Mouse (Mus musculus) heart, embryonic 14.5 days (tissue): Measurements from ENCODE around the gene Slc25a23. TPM values are rescaled to one million over a fixed set of nuclear protein-coding genes. Genes with fewer than 3 reads are reported as not detected.

Experiments
- ATAC-seq: fragments of 200-750 bp; cut with Nextera tagmentation; 2 replicates; pipeline ENCODE4 v1.8.0; 2017; ENCODE audit warnings: low read depth, moderate TSS enrichment; ENCODE audit not compliant: insufficient number of reproducible peaks, insufficient read depth, low FRiP score
- H3K27ac ChIP-seq, 2 experiments: fragments of 200-500 bp in 1 of 2; fragments of 300-500 bp in 1 of 2; sonication (generic) in 1 of 2; replicated peaks in 1 of 2; 2 replicates each; pipeline ENCODE4 v1.5.1; 2012 to 2014; ENCODE audit warnings: low read depth in 2 of 2, low read length in 2 of 2, control low read depth in 1 of 2, mild to moderate bottlenecking in 1 of 2, mixed read lengths in 1 of 2; ENCODE audit not compliant: control insufficient read depth in 1 of 2, insufficient read depth in 1 of 2
- H3K27me3 ChIP-seq: fragments of 300-500 bp; sonication (generic); 2 replicates; pipeline ENCODE4 v1.6.1; 2014; ENCODE audit warnings: mild to moderate bottlenecking, low read length, control low read depth; ENCODE audit not compliant: control insufficient read depth, insufficient read depth
- H3K36me3 ChIP-seq: fragments of 300-500 bp; sonication (generic); 2 replicates; pipeline ENCODE4 v1.6.1; 2014; ENCODE audit warnings: mild to moderate bottlenecking, control low read depth, low read length, mixed read lengths; ENCODE audit not compliant: control insufficient read depth, insufficient read depth
- H3K4me1 ChIP-seq, 2 experiments: fragments of 200-500 bp in 1 of 2; fragments of 300-500 bp in 1 of 2; sonication (generic) in 1 of 2; 2 replicates each; pipeline ENCODE4 v1.6.1; 2012 to 2014; ENCODE audit warnings: low read length in 2 of 2, control low read depth in 1 of 2, mixed read lengths in 1 of 2; ENCODE audit not compliant: control insufficient read depth in 2 of 2, insufficient read depth in 2 of 2
- H3K4me2 ChIP-seq: fragments of 300-500 bp; sonication (generic); 2 replicates; pipeline ENCODE4 v1.6.1; 2014; ENCODE audit warnings: mild to moderate bottlenecking, low read length
- H3K4me3 ChIP-seq, 2 experiments: fragments of 200-500 bp in 1 of 2; fragments of 300-500 bp in 1 of 2; sonication (generic) in 1 of 2; 2 replicates each; pipeline ENCODE4 v1.5.1; 2012 to 2014; ENCODE audit warnings: low read length in 2 of 2, mild to moderate bottlenecking in 2 of 2, control low read depth in 1 of 2, low read depth in 1 of 2, moderate library complexity in 1 of 2; ENCODE audit not compliant: control insufficient read depth in 1 of 2, insufficient read depth in 1 of 2
- H3K9ac ChIP-seq: fragments of 300-500 bp; sonication (generic); 2 replicates; pipeline ENCODE4 v1.6.1; 2014; ENCODE audit warnings: mild to moderate bottlenecking, low read length
- H3K9me3 ChIP-seq: fragments of 300-500 bp; sonication (generic); 2 replicates; pipeline ENCODE4 v1.6.1; 2016; ENCODE audit warnings: low read length, control low read depth; ENCODE audit not compliant: control insufficient read depth
- WGBS: fragments of 180-500 bp; shearing (Covaris S2); extraction: QIAGEN DNeasy Blood & Tissue Kit; methylation state at CpG from one replicate; pipeline ENCODE4 v1.1.7; 2014; 5-methylcytosine and 5-hydroxymethylcytosine counted together
- polyA plus RNA-seq: library from polyadenylated mRNA; unstranded; fragments of >200 nt; fragmentation: Nextera tagmentation; extraction: Ambion mirVana; gene quantifications from 2 replicates; pipeline ENCODE4 v1.2.1, GENCODE M21; 2014

Gene Slc25a23
- polyA plus RNA-seq, result 16.1 and 18.0 TPM in 2 replicates

DNA sequence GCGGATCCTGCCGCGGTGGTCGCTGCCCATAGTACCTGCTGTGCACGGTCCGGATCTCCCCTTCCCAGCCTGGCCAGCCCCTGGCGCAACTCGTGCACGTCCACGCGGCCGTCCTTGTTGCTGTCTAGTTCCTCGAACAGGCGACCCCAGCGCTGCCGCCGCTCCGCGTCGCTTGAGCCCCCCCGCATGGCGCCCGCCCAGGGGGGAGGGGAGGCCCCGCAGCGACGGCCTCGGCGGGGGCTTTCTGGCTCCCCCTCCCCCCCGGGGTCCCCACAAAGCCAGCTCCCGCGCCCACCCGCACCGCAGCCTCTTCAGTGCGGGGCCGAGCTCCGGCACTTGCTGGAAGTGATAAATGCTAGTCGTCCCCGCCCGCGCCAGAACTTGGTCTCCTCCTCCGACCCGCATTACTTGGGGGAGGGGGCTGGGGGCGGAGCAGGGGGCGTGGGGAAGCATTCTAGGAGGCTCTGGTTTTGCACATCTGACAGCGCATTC lies at the start of gene Slc25a23:
Gene Slc25a23, minus strand, starts transcription at position 378 of the 492 bp plus-strand sequence.
- Histone ChIP-seq H3K4me3 (peak within 1 kb of the TSS; percentile 69 to 80), H3K9ac (peak within 1 kb of the TSS; percentile 81), H3K4me1 (peaks cover 18 to 28% of the 10 kb centered on the region in 2 experiments; a peak in 3 of 4 replicates), H3K4me2 (peak within 1 kb of the TSS; percentile 68), H3K36me3 (peaks cover 22% of the 10 kb centered on the region), H3K27me3 (peaks cover 34% of the 10 kb centered on the region), H3K27ac (peak within 1 kb of the TSS; percentile 57 to 69), H3K9me3 (no peaks in the 10 kb centered on the region)
- peak; percentile 57 for ATAC-seq
- under 1% methylated on average over 31 of the region's 45 CpGs for WGBS

- Histone ChIP-seq H3K27ac (no peak overlapping the region), H3K4me3 (no peak overlapping the region), H3K36me3 (no peaks in the 10 kb centered on the region), H3K4me2 (no peak overlapping the region), H3K9ac (no peak overlapping the region), H3K4me1 (peaks cover 8 to 13% of the 10 kb centered on the region in 2 experiments; a peak in 2 of 4 replicates), H3K9me3 (no peaks in the 10 kb centered on the region), H3K27me3 (no peaks in the 10 kb centered on the region)
- no peak for ATAC-seq
- WGBS, result 30% methylated on average over 5 of the region's 5 CpGs
These were observed 49.1 kb upstream of the Slc25a23 start for GRCm38 (mm10) chr17:57108666-57109171.

DNA sequence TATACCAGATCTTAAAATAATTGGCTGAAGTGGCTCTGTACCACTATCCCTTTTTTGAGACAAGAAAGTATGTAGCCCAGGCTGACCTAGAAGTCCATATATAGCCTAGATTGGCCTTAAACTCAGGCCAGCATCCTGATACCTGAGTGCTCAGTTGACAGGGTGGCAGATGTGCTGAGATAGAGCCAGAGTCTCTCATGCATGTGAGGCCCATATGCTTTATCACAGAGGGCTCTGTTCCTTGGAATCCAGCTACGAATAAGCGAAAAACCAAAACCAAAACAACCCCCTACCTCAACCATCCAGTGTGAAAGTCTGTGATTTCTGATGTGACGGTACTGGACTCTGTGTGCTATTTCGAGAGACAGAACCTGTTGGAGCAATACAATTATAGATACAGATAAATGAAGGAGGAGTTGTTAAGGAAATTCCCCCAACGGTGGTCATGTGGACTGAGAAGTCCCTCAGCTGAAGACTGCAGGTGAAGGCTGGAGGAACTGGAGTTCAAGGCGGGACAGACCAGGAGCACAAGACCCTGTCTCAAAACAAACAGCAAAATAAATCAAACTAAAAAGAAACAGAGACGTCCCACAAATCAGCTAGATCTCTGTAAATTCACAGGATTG lies 48.5 kb upstream of the Slc25a23 start:
- WGBS, result 65% methylated on average over 7 of the region's 7 CpGs
- no peak for ATAC-seq
- Histone ChIP-seq H3K36me3 (no peaks in the 10 kb centered on the region), H3K27ac (no peak overlapping the region), H3K9ac (no peak overlapping the region), H3K4me3 (no peak overlapping the region), H3K4me2 (no peak overlapping the region), H3K27me3 (no peaks in the 10 kb centered on the region), H3K9me3 (no peaks in the 10 kb centered on the region), H3K4me1 (peaks cover 8 to 13% of the 10 kb centered on the region in 2 experiments; a peak in 2 of 4 replicates)

DNA sequence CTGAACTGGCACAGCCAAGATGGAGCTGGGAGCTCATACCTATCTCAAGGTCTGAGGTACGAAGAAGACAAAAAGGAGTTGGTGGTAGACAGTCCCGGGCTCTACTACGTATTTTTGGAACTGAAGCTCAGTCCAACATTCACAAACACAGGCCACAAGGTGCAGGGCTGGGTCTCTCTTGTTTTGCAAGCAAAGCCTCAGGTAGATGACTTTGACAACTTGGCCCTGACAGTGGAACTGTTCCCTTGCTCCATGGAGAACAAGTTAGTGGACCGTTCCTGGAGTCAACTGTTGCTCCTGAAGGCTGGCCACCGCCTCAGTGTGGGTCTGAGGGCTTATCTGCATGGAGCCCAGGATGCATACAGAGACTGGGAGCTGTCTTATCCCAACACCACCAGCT lies 47.4 kb upstream of the Slc25a23 start:
- H3K4me2 ChIP-seq, result no peak overlapping the region
- 82% methylated on average over 5 of the region's 5 CpGs for WGBS
- no peak for ATAC-seq

GRCm38 (mm10) chr17:57106035-57106368 lies 46.3 kb upstream of the Slc25a23 start:
- no peak overlapping the region for H3K27ac ChIP-seq
- 17% methylated on average over 9 of the region's 9 CpGs for WGBS
- peaks cover 8 to 13% of the 10 kb centered on the region in 2 experiments; a peak in 2 of 4 replicates for H3K4me1 ChIP-seq
- no peak for ATAC-seq
- peak overlapping the region; percentile 51 to 79 for H3K4me3 ChIP-seq
- peak overlapping the region; percentile 83 for H3K4me2 ChIP-seq
- no peaks in the 10 kb centered on the region for H3K27me3 ChIP-seq
- H3K36me3 ChIP-seq, result no peaks in the 10 kb centered on the region
- H3K9me3 ChIP-seq, result no peaks in the 10 kb centered on the region
- peak overlapping the region; percentile 69; the same call in 1 of the 2 replicates for H3K9ac ChIP-seq

More for the DNA sequence above, 47.4 kb upstream of the Slc25a23 start:
- Histone ChIP-seq H3K36me3 (no peaks in the 10 kb centered on the region), H3K27ac (no peak overlapping the region), H3K9ac (no peak overlapping the region), H3K9me3 (no peaks in the 10 kb centered on the region), H3K4me3 (no peak overlapping the region), H3K4me1 (peaks cover 8 to 13% of the 10 kb centered on the region in 2 experiments; a peak in 2 of 4 replicates), H3K27me3 (no peaks in the 10 kb centered on the region)

- H3K4me3 ChIP-seq, result peak within 1 kb of the TSS; percentile 51 to 79
- 0 out of 4 replicates have a peak within 1 kb of the TSS, but pooled peaks of 1 of the 2 experiments have one; percentile 21 for H3K27ac ChIP-seq
- H3K4me2 ChIP-seq, result peak within 1 kb of the TSS; percentile 83
- WGBS, result under 1% methylated on average over 53 of the region's 61 CpGs
- H3K9me3 ChIP-seq, result no peaks in the 10 kb centered on the region
- H3K27me3 ChIP-seq, result no peaks in the 10 kb centered on the region
- peak; percentile 72 for ATAC-seq
- peaks cover 8 to 13% of the 10 kb centered on the region in 2 experiments; a peak in 2 of 4 replicates for H3K4me1 ChIP-seq
- H3K36me3 ChIP-seq, result no peaks in the 10 kb centered on the region
- H3K9ac ChIP-seq, result peak within 1 kb of the TSS; percentile 69
These were observed 45.7 kb upstream of the Slc25a23 start, which contains the start of gene Tnfsf9 for GRCm38 (mm10) chr17:57105181-57106034. Tnfsf9 (plus strand) TSS chr17:57105325.

- Histone ChIP-seq H3K9ac (peak overlapping the region; percentile 69), H3K4me3 (peak overlapping the region; percentile 51 to 79), H3K27ac (no peak overlapping the region), H3K4me1 (peaks cover 8 to 13% of the 10 kb centered on the region in 2 experiments; a peak in 2 of 4 replicates), H3K27me3 (no peaks in the 10 kb centered on the region), H3K36me3 (no peaks in the 10 kb centered on the region), H3K9me3 (no peaks in the 10 kb centered on the region), H3K4me2 (peak overlapping the region; percentile 83)
- no peak for ATAC-seq
- 43% methylated on average over 4 of the region's 4 CpGs for WGBS
These were observed 44.8 kb upstream of the Slc25a23 start for GRCm38 (mm10) chr17:57104496-57104895.
